Mouse (Mus musculus) liver, embryonic 13.5 days (tissue): ENCODE results near the gene Crocc. TPM values are rescaled to one million over a fixed set of nuclear protein-coding genes. Genes with fewer than 3 reads are reported as not detected.

Source experiments
- polyA plus RNA-seq: library from polyadenylated mRNA; unstranded; fragments of >200 nt; fragmentation: Nextera tagmentation; extraction: Ambion mirVana; gene quantifications from 2 replicates; pipeline ENCODE4 v1.2.1, GENCODE M21; 2015

Crocc gene
- polyA plus RNA-seq, 1 experiment from 2014 or later = 0.59 TPM

Other genes starting within 250 kb of the Crocc start
- gene Padi3, start 249.9 kb downstream of the Crocc start, polyA plus RNA-seq = 0.21 and 0.23 TPM in 2 replicates
- gene Padi1, start 214.8 kb downstream of the Crocc start, polyA plus RNA-seq = 0.03 and 0.06 TPM in 2 replicates
- gene Padi2, start 154.2 kb downstream of the Crocc start, polyA plus RNA-seq = 1.9 and 2.4 TPM in 2 replicates
- 242 TPM in 2 replicates for gene Sdhb, start 99.3 kb downstream of the Crocc start, polyA plus RNA-seq
- gene Atp13a2, start 73.7 kb downstream of the Crocc start, polyA plus RNA-seq = 15.6 and 16.1 TPM in 2 replicates
- gene Mfap2, start 50.1 kb downstream of the Crocc start, polyA plus RNA-seq = 21.8 and 22.5 TPM in 2 replicates
- gene Necap2, start 17.8 kb upstream of the Crocc start, polyA plus RNA-seq = 119 TPM in 2 replicates
- 0.13 TPM in 1 of 2 replicates, not detected in the other for gene Spata21, start 27.8 kb upstream of the Crocc start, polyA plus RNA-seq
- 21.2 and 22.5 TPM in 2 replicates for gene Szrd1, start 79.2 kb upstream of the Crocc start, polyA plus RNA-seq
- 13.9 and 14.2 TPM in 2 replicates for gene Fbxo42, start 87.4 kb upstream of the Crocc start, polyA plus RNA-seq
- gene Rsg1, start 153.4 kb upstream of the Crocc start, polyA plus RNA-seq = 2.1 and 2.2 TPM in 2 replicates
- 1.0 and 1.1 TPM in 2 replicates for gene Arhgef19, start 178.9 kb upstream of the Crocc start, polyA plus RNA-seq
- gene Epha2, start 240.7 kb upstream of the Crocc start, polyA plus RNA-seq = 0.86 and 1.0 TPM in 2 replicates